Mouse (Mus musculus) kidney, embryonic 16.5 days (tissue): Measurements from ENCODE around the gene Edem3. TPM values are rescaled to one million over a fixed set of nuclear protein-coding genes. Genes with fewer than 3 reads are reported as not detected.
A peak's percentile ranks its signal among the peaks of the same experiment; 100 is the strongest.

Source experiments
- ATAC-seq: fragments of 200-750 bp; cut with Nextera tagmentation; 2 replicates; pipeline ENCODE4 v1.8.0; 2017; ENCODE audit warnings: moderate TSS enrichment; ENCODE audit not compliant: low FRiP score, low TSS enrichment
- H3K27ac ChIP-seq: fragments of 300-500 bp; sonication (generic); 2 replicates; pipeline ENCODE4 v1.5.1; 2014; ENCODE audit warnings: low read length
- H3K27me3 ChIP-seq: fragments of 300-500 bp; sonication (generic); 2 replicates; pipeline ENCODE4 v1.6.1; 2014; ENCODE audit warnings: low read length, control low read depth, mixed read lengths; ENCODE audit not compliant: insufficient read depth
- H3K36me3 ChIP-seq: fragments of 300-500 bp; sonication (generic); 2 replicates; pipeline ENCODE4 v1.6.1; 2014; ENCODE audit warnings: low read length, control low read depth, mixed read lengths; ENCODE audit not compliant: insufficient read depth
- H3K4me1 ChIP-seq: fragments of 300-500 bp; sonication (generic); 2 replicates; pipeline ENCODE4 v1.6.1; 2014; ENCODE audit warnings: low read length, control low read depth, mixed read lengths; ENCODE audit not compliant: insufficient read depth
- H3K4me2 ChIP-seq: fragments of 300-500 bp; sonication (generic); replicated peaks from 2 replicates; pipeline ENCODE4 v1.6.1; 2014; ENCODE audit warnings: low read depth, low read length
- H3K4me3 ChIP-seq: fragments of 300-500 bp; sonication (generic); 2 replicates; pipeline ENCODE4 v1.5.1; 2014; ENCODE audit warnings: mild to moderate bottlenecking, low read length
- H3K9ac ChIP-seq: fragments of 300-500 bp; sonication (generic); replicated peaks from 2 replicates; pipeline ENCODE4 v1.6.1; 2014; ENCODE audit warnings: low read length
- H3K9me3 ChIP-seq: fragments of 300-500 bp; sonication (generic); 2 replicates; pipeline ENCODE4 v1.6.1; 2016; ENCODE audit warnings: low read length, control low read depth
- WGBS: fragments of 180-500 bp; shearing (Covaris S2); extraction: QIAGEN DNeasy Blood & Tissue Kit; methylation state at CpG from one replicate; pipeline ENCODE4 v1.1.7; 2014; 5-methylcytosine and 5-hydroxymethylcytosine counted together
- polyA plus RNA-seq: library from polyadenylated mRNA; unstranded; fragments of >200 nt; fragmentation: Nextera tagmentation; extraction: Ambion mirVana; gene quantifications from 2 replicates; pipeline ENCODE4 v1.2.1, GENCODE M21; 2015

Edem3 gene
- polyA plus RNA-seq, 1 experiment from 2014 or later = 16.6 TPM

GRCm38 (mm10) chr1:151716024-151716710, 39.0 kb upstream of the Edem3 start:
- Histone ChIP-seq H3K27me3 (no peaks in the 10 kb centered on the region), H3K36me3 (no peaks in the 10 kb centered on the region), H3K27ac (peak overlapping the region; percentile 64), H3K4me2 (no peak overlapping the region), H3K9me3 (no peaks in the 10 kb centered on the region), H3K9ac (no peak overlapping the region), H3K4me1 (peaks cover 4% of the 10 kb centered on the region; the same call in 1 of the 2 replicates), H3K4me3 (no peak overlapping the region)
- peak; percentile 96 for ATAC-seq
- 75% methylated on average over 11 of the region's 11 CpGs for WGBS

GRCm38 (mm10) chr1:151717624-151718023, 37.5 kb upstream of the Edem3 start:
- H3K4me2 ChIP-seq = no peak overlapping the region
- H3K27me3 ChIP-seq = no peaks in the 10 kb centered on the region
- 95% methylated on average over 5 of the region's 5 CpGs for WGBS
- H3K9me3 ChIP-seq = no peaks in the 10 kb centered on the region
- no peak for ATAC-seq
- no peak overlapping the region for H3K9ac ChIP-seq
- peaks cover 4% of the 10 kb centered on the region; the same call in 1 of the 2 replicates for H3K4me1 ChIP-seq
- no peak overlapping the region for H3K4me3 ChIP-seq
- H3K36me3 ChIP-seq = no peaks in the 10 kb centered on the region
- H3K27ac ChIP-seq = no peak overlapping the region

- Histone ChIP-seq H3K36me3 (no peaks in the 10 kb centered on the region), H3K4me2 (no peak overlapping the region), H3K9ac (no peak overlapping the region), H3K4me1 (peaks cover 4% of the 10 kb centered on the region; the same call in 1 of the 2 replicates), H3K27ac (no peak overlapping the region), H3K27me3 (no peaks in the 10 kb centered on the region), H3K9me3 (no peaks in the 10 kb centered on the region), H3K4me3 (no peak overlapping the region)
- WGBS = 81% methylated on average over 8 of the region's 8 CpGs
- no peak for ATAC-seq
Observed at GRCm38 (mm10) chr1:151718575-151718974, 36.6 kb upstream of the Edem3 start.

- no peak for ATAC-seq
- WGBS = 42% methylated on average over 5 of the region's 5 CpGs
- Histone ChIP-seq H3K27me3 (no peaks in the 10 kb centered on the region), H3K36me3 (no peaks in the 10 kb centered on the region), H3K4me3 (no peak overlapping the region), H3K27ac (no peak overlapping the region), H3K9me3 (no peaks in the 10 kb centered on the region), H3K4me1 (peaks cover 4% of the 10 kb centered on the region; the same call in 1 of the 2 replicates), H3K9ac (no peak overlapping the region), H3K4me2 (no peak overlapping the region)
Observed at GRCm38 (mm10) chr1:151719911-151720310, 35.3 kb upstream of the Edem3 start.

- Histone ChIP-seq H3K9ac (no peak overlapping the region), H3K36me3 (no peaks in the 10 kb centered on the region), H3K4me2 (no peak overlapping the region), H3K4me3 (no peak overlapping the region), H3K27me3 (no peaks in the 10 kb centered on the region), H3K4me1 (peaks cover 3% of the 10 kb centered on the region; the same call in 1 of the 2 replicates), H3K9me3 (no peaks in the 10 kb centered on the region), H3K27ac (no peak overlapping the region)
- ATAC-seq = no peak
- WGBS = 88% methylated on average over 2 of the region's 2 CpGs
Observed at GRCm38 (mm10) chr1:151720566-151720965, 34.6 kb upstream of the Edem3 start.

- Histone ChIP-seq H3K4me3 (no peak overlapping the region), H3K4me2 (no peak overlapping the region), H3K9ac (no peak overlapping the region), H3K9me3 (no peaks in the 10 kb centered on the region), H3K27ac (no peak overlapping the region), H3K36me3 (no peaks in the 10 kb centered on the region), H3K4me1 (no peaks in the 10 kb centered on the region), H3K27me3 (no peaks in the 10 kb centered on the region)
- ATAC-seq = no peak
- WGBS = 79% methylated on average over 10 of the region's 10 CpGs
Observed at GRCm38 (mm10) chr1:151721357-151721983, 33.7 kb upstream of the Edem3 start.

GRCm38 (mm10) chr1:151723771-151724170, 31.4 kb upstream of the Edem3 start:
- Histone ChIP-seq H3K4me1 (no peaks in the 10 kb centered on the region), H3K9ac (no peak overlapping the region), H3K27ac (no peak overlapping the region), H3K4me2 (no peak overlapping the region), H3K27me3 (no peaks in the 10 kb centered on the region), H3K36me3 (no peaks in the 10 kb centered on the region), H3K4me3 (no peak overlapping the region), H3K9me3 (no peaks in the 10 kb centered on the region)
- 74% methylated on average over 4 of the region's 4 CpGs for WGBS
- ATAC-seq = no peak

GRCm38 (mm10) chr1:151725590-151725989, 29.6 kb upstream of the Edem3 start:
- H3K4me2 ChIP-seq = no peak overlapping the region
- H3K4me3 ChIP-seq = no peak overlapping the region
- no peaks in the 10 kb centered on the region for H3K27me3 ChIP-seq
- H3K27ac ChIP-seq = no peak overlapping the region
- ATAC-seq = no peak
- no peaks in the 10 kb centered on the region for H3K4me1 ChIP-seq
- no peaks in the 10 kb centered on the region for H3K9me3 ChIP-seq
- 72% methylated on average over 2 of the region's 2 CpGs for WGBS
- no peak overlapping the region for H3K9ac ChIP-seq
- no peaks in the 10 kb centered on the region for H3K36me3 ChIP-seq

- Histone ChIP-seq H3K27ac (no peak overlapping the region), H3K4me1 (no peaks in the 10 kb centered on the region), H3K9ac (no peak overlapping the region), H3K36me3 (no peaks in the 10 kb centered on the region), H3K4me3 (no peak overlapping the region), H3K27me3 (no peaks in the 10 kb centered on the region), H3K9me3 (no peaks in the 10 kb centered on the region), H3K4me2 (no peak overlapping the region)
- ATAC-seq = no peak
- 90% methylated on average over 6 of the region's 6 CpGs for WGBS
Observed at GRCm38 (mm10) chr1:151726358-151726757, 28.8 kb upstream of the Edem3 start.

- no peaks in the 10 kb centered on the region for H3K4me1 ChIP-seq
- H3K27ac ChIP-seq = no peak overlapping the region
- H3K4me3 ChIP-seq = no peak overlapping the region
- no peaks in the 10 kb centered on the region for H3K36me3 ChIP-seq
- H3K27me3 ChIP-seq = no peaks in the 10 kb centered on the region
- ATAC-seq = no peak
- H3K9ac ChIP-seq = no peak overlapping the region
- 78% methylated on average over 4 of the region's 4 CpGs for WGBS
- H3K9me3 ChIP-seq = no peaks in the 10 kb centered on the region
- no peak overlapping the region for H3K4me2 ChIP-seq
Observed at GRCm38 (mm10) chr1:151728141-151728540, 27.0 kb upstream of the Edem3 start.
